Mouse (Mus musculus) embryonic facial prominence, embryonic 15.5 days (tissue): Measurements from ENCODE around the gene Kcnq1. TPM values are rescaled to one million over a fixed set of nuclear protein-coding genes. Genes with fewer than 3 reads are reported as not detected.

Experiments
- ATAC-seq: fragments of 200-750 bp; cut with Nextera tagmentation; 2 replicates; pipeline ENCODE4 v1.8.0; 2017; ENCODE audit warnings: low read depth, moderate TSS enrichment; ENCODE audit not compliant: insufficient number of reproducible peaks, low FRiP score, low TSS enrichment
- H3K27ac ChIP-seq: fragments of 300-500 bp; sonication (generic); replicated peaks from 2 replicates; pipeline ENCODE4 v1.5.1; 2015; ENCODE audit warnings: mild to moderate bottlenecking, inconsistent platforms
- H3K27me3 ChIP-seq: fragments of 300-500 bp; sonication (generic); 2 replicates; pipeline ENCODE4 v1.6.1; 2015; ENCODE audit warnings: inconsistent platforms
- H3K36me3 ChIP-seq: fragments of 300-500 bp; sonication (generic); 2 replicates; pipeline ENCODE4 v1.6.1; 2015; ENCODE audit warnings: mild to moderate bottlenecking, inconsistent platforms
- H3K4me1 ChIP-seq: fragments of 300-500 bp; sonication (generic); 2 replicates; pipeline ENCODE4 v1.6.1; 2015; ENCODE audit warnings: inconsistent platforms
- H3K4me2 ChIP-seq: fragments of 300-500 bp; sonication (generic); replicated peaks from 2 replicates; pipeline ENCODE4 v1.6.1; 2015; ENCODE audit warnings: mild to moderate bottlenecking, inconsistent platforms
- H3K4me3 ChIP-seq: fragments of 300-500 bp; sonication (generic); replicated peaks from 2 replicates; pipeline ENCODE4 v1.5.1; 2015; ENCODE audit warnings: mild to moderate bottlenecking, inconsistent platforms
- H3K9ac ChIP-seq: fragments of 300-500 bp; sonication (generic); 2 replicates; pipeline ENCODE4 v1.6.1; 2015; ENCODE audit warnings: inconsistent platforms
- H3K9me3 ChIP-seq: fragments of 300-500 bp; sonication (generic); replicated peaks from 2 replicates; pipeline ENCODE4 v1.6.1; 2016; ENCODE audit warnings: inconsistent platforms
- WGBS: fragments of 180-500 bp; shearing (Covaris S2); methylation state at CpG from one replicate; pipeline ENCODE4 v1.1.7; 2015; 5-methylcytosine and 5-hydroxymethylcytosine counted together
- polyA plus RNA-seq: library from polyadenylated mRNA; unstranded; fragments of >200 nt; fragmentation: Nextera tagmentation; extraction: Ambion mirVana; gene quantifications from 2 replicates; pipeline ENCODE4 v1.2.1, GENCODE M21; 2015

Kcnq1 gene
- polyA plus RNA-seq, 1 experiment from 2014 or later, result 1.4 TPM

- no peaks in the 10 kb centered on the region for H3K9me3 ChIP-seq
- H3K36me3 ChIP-seq, result no peaks in the 10 kb centered on the region
- no peak for ATAC-seq
- H3K4me1 ChIP-seq, result peaks cover 40% of the 10 kb centered on the region
- no peak overlapping the region for H3K4me3 ChIP-seq
- WGBS, result 70% methylated on average over 11 of the region's 11 CpGs
- H3K27me3 ChIP-seq, result no peaks in the 10 kb centered on the region
- 0 out of 2 replicates have a peak overlapping the region, but pooled peaks have one; percentile 17 for H3K27ac ChIP-seq
- H3K4me2 ChIP-seq, result no peak overlapping the region
- H3K9ac ChIP-seq, result no peak overlapping the region
These were observed 207.6 kb downstream of the Kcnq1 start for GRCm38 (mm10) chr7:143313572-143314319.

- Histone ChIP-seq H3K36me3 (no peaks in the 10 kb centered on the region), H3K9ac (no peak overlapping the region), H3K4me1 (peaks cover 15% of the 10 kb centered on the region), H3K27me3 (no peaks in the 10 kb centered on the region), H3K4me3 (no peak overlapping the region), H3K9me3 (no peaks in the 10 kb centered on the region), H3K4me2 (no peak overlapping the region), H3K27ac (no peak overlapping the region)
- ATAC-seq, result no peak
- 35% methylated on average over 5 of the region's 5 CpGs for WGBS
These were observed 212.3 kb downstream of the Kcnq1 start for GRCm38 (mm10) chr7:143318512-143318911.

- 48% methylated on average over 8 of the region's 8 CpGs for whole genome bisulfite sequencing
- peak overlapping the region; percentile 23; the same call in 1 of the 2 replicates for H3K27ac ChIP-seq
- H3K4me3 ChIP-seq, result no peak overlapping the region
- no peak overlapping the region for H3K9ac ChIP-seq
- H3K4me1 ChIP-seq, result peaks cover 11% of the 10 kb centered on the region
- H3K4me2 ChIP-seq, result no peak overlapping the region
- no peaks in the 10 kb centered on the region for H3K36me3 ChIP-seq
- no peaks in the 10 kb centered on the region for H3K27me3 ChIP-seq
- H3K9me3 ChIP-seq, result no peaks in the 10 kb centered on the region
- no peak for ATAC-seq
These were observed 214.2 kb downstream of the Kcnq1 start for GRCm38 (mm10) chr7:143320367-143320766.

- no peak overlapping the region for H3K4me3 ChIP-seq
- H3K9ac ChIP-seq, result no peak overlapping the region
- H3K36me3 ChIP-seq, result no peaks in the 10 kb centered on the region
- peaks cover 15% of the 10 kb centered on the region for H3K4me1 ChIP-seq
- no peak overlapping the region for H3K27ac ChIP-seq
- H3K4me2 ChIP-seq, result no peak overlapping the region
- no peak for ATAC-seq
- no peaks in the 10 kb centered on the region for H3K27me3 ChIP-seq
- H3K9me3 ChIP-seq, result no peaks in the 10 kb centered on the region
- 56% methylated on average over 16 of the region's 16 CpGs for WGBS
These were observed 218.9 kb downstream of the Kcnq1 start for GRCm38 (mm10) chr7:143325051-143325450.

- 87% methylated on average over 18 of the region's 18 CpGs for WGBS
- no peak for ATAC-seq
These were observed 222.2 kb downstream of the Kcnq1 start for GRCm38 (mm10) chr7:143328185-143328915.

GRCm38 (mm10) chr7:143329110-143329810, 223.1 kb downstream of the Kcnq1 start:
- H3K4me1 ChIP-seq, result peaks cover 18% of the 10 kb centered on the region; the same call in 1 of the 2 replicates

More at GRCm38 (mm10) chr7:143328185-143328915, 222.2 kb downstream of the Kcnq1 start:
- Histone ChIP-seq H3K27ac (no peak overlapping the region), H3K4me3 (no peak overlapping the region), H3K27me3 (no peaks in the 10 kb centered on the region), H3K4me1 (peaks cover 14% of the 10 kb centered on the region; the same call in 1 of the 2 replicates), H3K9me3 (no peaks in the 10 kb centered on the region), H3K4me2 (no peak overlapping the region), H3K36me3 (no peaks in the 10 kb centered on the region), H3K9ac (no peak overlapping the region)

GRCm38 (mm10) chr7:143333040-143333439, 226.9 kb downstream of the Kcnq1 start:
- H3K4me3 ChIP-seq, result no peak overlapping the region
- no peaks in the 10 kb centered on the region for H3K36me3 ChIP-seq
- no peak overlapping the region for H3K27ac ChIP-seq
- whole genome bisulfite sequencing, result 63% methylated on average over 8 of the region's 8 CpGs
- 0 out of 2 replicates have a peak, but pooled peaks cover 4% of the 10 kb centered on the region for H3K9me3 ChIP-seq
- H3K27me3 ChIP-seq, result no peaks in the 10 kb centered on the region
- H3K9ac ChIP-seq, result no peak overlapping the region
- ATAC-seq, result no peak
- H3K4me2 ChIP-seq, result no peak overlapping the region
- H3K4me1 ChIP-seq, result peaks cover 12% of the 10 kb centered on the region; the same call in 1 of the 2 replicates

More at GRCm38 (mm10) chr7:143329110-143329810, 223.1 kb downstream of the Kcnq1 start:
- Histone ChIP-seq H3K36me3 (no peaks in the 10 kb centered on the region), H3K9me3 (no peaks in the 10 kb centered on the region), H3K4me2 (no peak overlapping the region), H3K4me3 (no peak overlapping the region), H3K27me3 (no peaks in the 10 kb centered on the region), H3K9ac (no peak overlapping the region), H3K27ac (no peak overlapping the region)
- no peak for ATAC-seq
- WGBS, result 76% methylated on average over 14 of the region's 14 CpGs

- no peak overlapping the region for H3K4me2 ChIP-seq
- no peak overlapping the region for H3K9ac ChIP-seq
- H3K27me3 ChIP-seq, result no peaks in the 10 kb centered on the region
- H3K36me3 ChIP-seq, result no peaks in the 10 kb centered on the region
- H3K4me1 ChIP-seq, result peaks cover 11% of the 10 kb centered on the region; the same call in 1 of the 2 replicates
- H3K9me3 ChIP-seq, result 0 out of 2 replicates have a peak, but pooled peaks cover 4% of the 10 kb centered on the region
- no peak for ATAC-seq
- H3K4me3 ChIP-seq, result no peak overlapping the region
- 37% methylated on average over 4 of the region's 4 CpGs for WGBS
- no peak overlapping the region for H3K27ac ChIP-seq
These were observed 227.4 kb downstream of the Kcnq1 start for GRCm38 (mm10) chr7:143333604-143334003.

GRCm38 (mm10) chr7:143338690-143339089, 232.5 kb downstream of the Kcnq1 start:
- Histone ChIP-seq H3K4me3 (no peak overlapping the region), H3K9me3 (0 out of 2 replicates have a peak, but pooled peaks cover 4% of the 10 kb centered on the region), H3K27ac (no peak overlapping the region), H3K9ac (no peak overlapping the region), H3K4me2 (no peak overlapping the region), H3K36me3 (no peaks in the 10 kb centered on the region), H3K4me1 (peaks cover 12% of the 10 kb centered on the region), H3K27me3 (no peaks in the 10 kb centered on the region)
- WGBS, result 51% methylated on average over 4 of the region's 4 CpGs
- ATAC-seq, result peak; percentile 67; the same call in 1 of the 2 replicates

GRCm38 (mm10) chr7:143340601-143341281, 234.6 kb downstream of the Kcnq1 start:
- H3K4me2 ChIP-seq, result no peak overlapping the region
- no peak overlapping the region for H3K27ac ChIP-seq
- WGBS, result 51% methylated on average over 15 of the region's 15 CpGs
- peaks cover 18% of the 10 kb centered on the region for H3K4me1 ChIP-seq
- no peaks in the 10 kb centered on the region for H3K27me3 ChIP-seq
- 0 out of 2 replicates have a peak, but pooled peaks cover 4% of the 10 kb centered on the region for H3K9me3 ChIP-seq
- no peak overlapping the region for H3K4me3 ChIP-seq
- H3K9ac ChIP-seq, result no peak overlapping the region
- 0 out of 2 replicates have a peak, but pooled peaks have one; percentile 39 for ATAC-seq
- no peaks in the 10 kb centered on the region for H3K36me3 ChIP-seq
